Mouse (Mus musculus): ENCODE results near the gene Skp1a. TPM values are rescaled to one million over a fixed set of nuclear protein-coding genes. Genes with fewer than 3 reads are reported as not detected.

Skp1a gene
- polyA plus RNA-seq, 1 experiment from 2014 or later, result 739 TPM

- peaks cover 40% of the 10 kb centered on the region for H3K27me3 ChIP-seq (replicated peaks; ENCODE audit: control insufficient read depth, insufficient read depth, low read length)
- H3K4me3 ChIP-seq (ENCODE audit: low read depth, low read length), result no peak overlapping the region
- H3K4me1 ChIP-seq (ENCODE audit: control insufficient read depth, insufficient read depth, low read length), result peaks cover 14% of the 10 kb centered on the region
- no peaks in the 10 kb centered on the region for H3K36me3 ChIP-seq (ENCODE audit: control insufficient read depth, insufficient read depth, low read length)
- H3K9me3 ChIP-seq (ENCODE audit: control insufficient read depth, low read length), result no peaks in the 10 kb centered on the region
- 27% methylated on average over 16 of the region's 16 CpGs for WGBS
- no peak overlapping the region for H3K27ac ChIP-seq (replicated peaks; ENCODE audit: low read depth, low read length)
- H3K9ac ChIP-seq (ENCODE audit: low read depth, low read length), result no peak overlapping the region
- H3K4me2 ChIP-seq (ENCODE audit: low read depth, low read length), result no peak overlapping the region
- DNase-seq (ENCODE audit: low spot score) (no peak), ATAC-seq (ENCODE audit: low read depth) (no peak)
Observed at GRCm38 (mm10) chr11:52286301-52286957, 54.6 kb downstream of the Skp1a start.

- H3K36me3 ChIP-seq (ENCODE audit: control insufficient read depth, insufficient read depth, low read length), result no peaks in the 10 kb centered on the region
- WGBS, result 3% methylated on average over 4 of the region's 4 CpGs
- no peak for DNase-seq (ENCODE audit: low spot score)
Observed at GRCm38 (mm10) chr11:52286958-52287305, 55.1 kb downstream of the Skp1a start.

GRCm38 (mm10) chr11:52292346-52292745, 60.6 kb downstream of the Skp1a start:
- H3K4me3 ChIP-seq (ENCODE audit: low read depth, low read length), result no peak overlapping the region
- DNase-seq (ENCODE audit: low spot score) (no peak), ATAC-seq (ENCODE audit: low read depth) (no peak)
- WGBS, result 69% methylated on average over 7 of the region's 7 CpGs
- no peak overlapping the region for H3K9ac ChIP-seq (ENCODE audit: low read depth, low read length)
- H3K9me3 ChIP-seq (ENCODE audit: control insufficient read depth, low read length), result no peaks in the 10 kb centered on the region
- H3K27ac ChIP-seq (replicated peaks; ENCODE audit: low read depth, low read length), result no peak overlapping the region
- no peaks in the 10 kb centered on the region for H3K36me3 ChIP-seq (ENCODE audit: control insufficient read depth, insufficient read depth, low read length)
- no peaks in the 10 kb centered on the region for H3K4me1 ChIP-seq (ENCODE audit: control insufficient read depth, insufficient read depth, low read length)
- no peaks in the 10 kb centered on the region for H3K27me3 ChIP-seq (replicated peaks; ENCODE audit: control insufficient read depth, insufficient read depth, low read length)
- no peak overlapping the region for H3K4me2 ChIP-seq (ENCODE audit: low read depth, low read length)

More at GRCm38 (mm10) chr11:52286958-52287305, 55.1 kb downstream of the Skp1a start:
- Histone ChIP-seq H3K27me3 (replicated peaks; ENCODE audit: control insufficient read depth, insufficient read depth, low read length) (peaks cover 35% of the 10 kb centered on the region), H3K27ac (replicated peaks; ENCODE audit: low read depth, low read length) (no peak overlapping the region), H3K4me3 (ENCODE audit: low read depth, low read length) (no peak overlapping the region), H3K9ac (ENCODE audit: low read depth, low read length) (no peak overlapping the region), H3K9me3 (ENCODE audit: control insufficient read depth, low read length) (no peaks in the 10 kb centered on the region), H3K4me2 (ENCODE audit: low read depth, low read length) (no peak overlapping the region), H3K4me1 (ENCODE audit: control insufficient read depth, insufficient read depth, low read length) (peaks cover 14% of the 10 kb centered on the region)
- ATAC-seq (ENCODE audit: low read depth), result no peak

GRCm38 (mm10) chr11:52292894-52293293, 61.1 kb downstream of the Skp1a start:
- no peak for DNase-seq (ENCODE audit: low spot score)
- Histone ChIP-seq H3K9me3 (ENCODE audit: control insufficient read depth, low read length) (no peaks in the 10 kb centered on the region), H3K36me3 (ENCODE audit: control insufficient read depth, insufficient read depth, low read length) (no peaks in the 10 kb centered on the region), H3K27me3 (replicated peaks; ENCODE audit: control insufficient read depth, insufficient read depth, low read length) (no peaks in the 10 kb centered on the region), H3K9ac (ENCODE audit: low read depth, low read length) (no peak overlapping the region), H3K4me1 (ENCODE audit: control insufficient read depth, insufficient read depth, low read length) (no peaks in the 10 kb centered on the region), H3K27ac (replicated peaks; ENCODE audit: low read depth, low read length) (no peak overlapping the region), H3K4me3 (ENCODE audit: low read depth, low read length) (no peak overlapping the region), H3K4me2 (ENCODE audit: low read depth, low read length) (no peak overlapping the region)
- ATAC-seq (ENCODE audit: low read depth), result no peak
- 80% methylated on average over 6 of the region's 6 CpGs for WGBS

GRCm38 (mm10) chr11:52294103-52294502, 62.3 kb downstream of the Skp1a start:
- DNase-seq (ENCODE audit: low spot score) (no peak), ATAC-seq (ENCODE audit: low read depth) (no peak)
- no peaks in the 10 kb centered on the region for H3K9me3 ChIP-seq (ENCODE audit: control insufficient read depth, low read length)
- H3K36me3 ChIP-seq (ENCODE audit: control insufficient read depth, insufficient read depth, low read length), result no peaks in the 10 kb centered on the region
- no peaks in the 10 kb centered on the region for H3K4me1 ChIP-seq (ENCODE audit: control insufficient read depth, insufficient read depth, low read length)
- H3K27me3 ChIP-seq (replicated peaks; ENCODE audit: control insufficient read depth, insufficient read depth, low read length), result no peaks in the 10 kb centered on the region
- no peak overlapping the region for H3K9ac ChIP-seq (ENCODE audit: low read depth, low read length)
- no peak overlapping the region for H3K4me3 ChIP-seq (ENCODE audit: low read depth, low read length)
- WGBS, result 82% methylated on average over 9 of the region's 9 CpGs
- no peak overlapping the region for H3K27ac ChIP-seq (replicated peaks; ENCODE audit: low read depth, low read length)
- no peak overlapping the region for H3K4me2 ChIP-seq (ENCODE audit: low read depth, low read length)

Other genes starting within 250 kb of the Skp1a start
- gene Ube2b, start 231.2 kb upstream of the Skp1a start, polyA plus RNA-seq (2014; fragmentation: Nextera tagmentation; extraction: Ambion mirVana), result 160 and 165 TPM in 2 replicates
- 10.0 and 10.2 TPM in 2 replicates for gene Cdkl3, start 227.8 kb upstream of the Skp1a start, polyA plus RNA-seq (2014; fragmentation: Nextera tagmentation; extraction: Ambion mirVana)
- 91.2 and 95.4 TPM in 2 replicates for gene Ppp2ca, start 133.3 kb upstream of the Skp1a start, polyA plus RNA-seq (2014; fragmentation: Nextera tagmentation; extraction: Ambion mirVana)
- not detected in 2 replicates for gene Olfr1373, start 86.5 kb upstream of the Skp1a start, polyA plus RNA-seq (2014; fragmentation: Nextera tagmentation; extraction: Ambion mirVana)
- not detected in 2 replicates for gene Olfr1371, start 18.0 kb upstream of the Skp1a start, polyA plus RNA-seq (2014; fragmentation: Nextera tagmentation; extraction: Ambion mirVana)
- gene Tcf7, start 51.0 kb downstream of the Skp1a start, polyA plus RNA-seq (2014; fragmentation: Nextera tagmentation; extraction: Ambion mirVana), result 17.8 and 27.7 TPM in 2 replicates
- gene Vdac1, start 128.9 kb downstream of the Skp1a start, polyA plus RNA-seq (2014; fragmentation: Nextera tagmentation; extraction: Ambion mirVana), result 239 and 240 TPM in 2 replicates
- 199 and 218 TPM in 2 replicates for gene 9530068E07Rik, start 164.4 kb downstream of the Skp1a start, polyA plus RNA-seq (2014; fragmentation: Nextera tagmentation; extraction: Ambion mirVana)